Mouse (Mus musculus): ENCODE data around the gene Vmn1r54. TPM values are rescaled to one million over a fixed set of nuclear protein-coding genes. Genes with fewer than 3 reads are reported as not detected.

The Vmn1r54 gene
- polyA plus RNA-seq, 1 experiment from 2014 or later = not detected

DNA sequence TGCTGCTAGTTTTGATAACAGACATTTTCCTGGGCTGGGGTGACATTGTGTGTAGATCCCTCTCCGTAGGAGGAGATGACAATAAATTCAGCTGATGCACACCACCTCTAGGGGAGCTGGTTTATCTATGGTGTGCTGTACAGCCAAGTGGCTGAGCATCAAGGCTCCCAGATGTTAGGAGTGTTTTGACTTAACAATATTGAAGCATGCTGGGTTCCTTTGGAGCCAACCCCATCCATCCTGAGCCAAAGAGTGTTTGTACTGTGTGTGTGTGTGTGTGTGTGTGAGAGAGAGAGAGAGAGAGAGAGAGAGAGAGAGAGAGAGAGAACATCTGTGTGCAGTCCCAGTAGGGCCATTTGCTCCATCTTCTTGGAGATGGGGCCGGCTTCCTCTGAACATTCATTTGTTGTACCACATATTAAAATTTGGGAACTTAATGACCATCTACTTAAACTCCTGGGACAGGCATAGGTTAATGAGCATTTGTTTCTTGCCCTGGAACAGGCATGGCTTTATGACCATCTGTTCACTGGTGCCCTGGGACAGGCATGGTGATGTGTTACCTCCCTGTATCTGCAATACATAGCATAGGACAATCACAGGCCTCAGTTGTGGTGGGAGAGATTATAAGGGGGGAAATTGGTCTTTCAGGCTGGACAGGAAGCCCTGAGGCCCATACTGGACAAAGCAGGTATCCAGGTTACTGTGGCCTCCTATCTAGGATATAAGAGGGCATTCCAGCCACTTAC lies 71.6 kb downstream of the Vmn1r54 start:
- no peaks in the 10 kb centered on the region for H3K4me1 ChIP-seq
- 77% methylated on average over 2 of the region's 2 CpGs for WGBS
- no peak overlapping the region for H3K4me2 ChIP-seq (replicated peaks)
- no peak overlapping the region for H3K9ac ChIP-seq
- H3K36me3 ChIP-seq = no peaks in the 10 kb centered on the region
- no peaks in the 10 kb centered on the region for H3K27me3 ChIP-seq
- no peak overlapping the region for H3K27ac ChIP-seq
- no peak for ATAC-seq (ENCODE audit: low FRiP score, low read depth)
- no peaks in the 10 kb centered on the region; the same call in 1 of the 2 replicates for H3K9me3 ChIP-seq
- no peak overlapping the region for H3K4me3 ChIP-seq

DNA sequence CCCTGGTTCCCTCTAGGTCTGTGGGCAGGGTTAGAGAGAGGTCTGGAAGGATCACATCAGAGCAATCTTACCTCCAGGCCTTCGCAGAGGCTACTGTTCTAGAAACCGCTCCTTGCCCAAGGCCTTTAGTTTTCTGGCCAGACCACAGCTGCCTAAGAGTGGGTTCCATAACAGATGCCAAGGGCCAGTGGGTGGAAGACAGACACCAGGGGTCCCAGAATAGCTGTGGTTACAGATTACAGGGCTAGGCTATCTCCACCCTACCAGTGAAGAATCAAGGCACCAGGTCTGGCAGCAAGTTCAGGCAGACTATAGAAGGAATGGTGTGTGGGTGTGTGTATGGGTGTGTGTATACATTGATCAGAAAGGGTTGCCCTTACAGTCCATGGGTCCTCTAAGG lies 72.9 kb downstream of the Vmn1r54 start:
- Histone ChIP-seq H3K9me3 (no peaks in the 10 kb centered on the region), H3K9ac (no peak overlapping the region), H3K27me3 (peaks cover 3% of the 10 kb centered on the region; the same call in 1 of the 2 replicates), H3K36me3 (no peaks in the 10 kb centered on the region), H3K4me2 (replicated peaks) (no peak overlapping the region), H3K4me1 (no peaks in the 10 kb centered on the region), H3K4me3 (no peak overlapping the region), H3K27ac (no peak overlapping the region)
- no peak for ATAC-seq (ENCODE audit: low FRiP score, low read depth)
- 91% methylated on average over 2 of the region's 2 CpGs for WGBS

DNA sequence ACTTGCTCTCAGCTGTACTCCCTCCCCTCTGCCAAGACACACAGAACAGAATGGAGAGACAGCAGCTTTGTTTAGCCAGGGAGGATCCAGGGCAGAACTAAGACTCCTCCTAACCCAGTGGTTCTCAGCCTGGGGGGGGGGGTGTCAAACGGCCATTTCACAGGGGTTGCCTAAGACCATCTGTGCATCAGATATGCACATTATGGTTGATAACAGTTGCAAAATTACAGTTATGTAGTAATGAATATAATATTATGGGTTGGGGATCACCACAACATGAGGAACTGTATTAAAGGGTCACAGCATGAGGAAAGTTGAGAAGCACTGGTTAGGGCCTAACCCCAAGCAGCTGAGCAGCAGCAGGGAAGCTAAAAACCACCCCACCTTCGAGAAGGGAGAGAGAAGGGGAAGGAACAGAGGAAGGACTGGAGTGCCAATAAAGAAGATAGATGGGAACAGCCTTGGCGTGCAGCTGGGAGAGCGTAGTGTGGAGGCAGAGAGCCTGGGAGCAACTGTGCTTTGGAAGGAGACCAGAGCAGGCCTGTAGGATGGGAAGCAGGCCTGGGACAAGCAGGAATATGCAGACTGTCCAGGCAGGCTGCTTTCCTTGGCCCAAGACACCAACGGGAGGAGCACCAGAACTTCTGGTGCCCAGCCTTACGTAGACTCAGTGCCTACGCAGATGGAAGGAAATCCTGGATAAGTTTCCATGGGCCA lies 73.5 kb downstream of the Vmn1r54 start:
- Histone ChIP-seq H3K27ac (no peak overlapping the region), H3K4me1 (no peaks in the 10 kb centered on the region), H3K9ac (no peak overlapping the region), H3K4me3 (no peak overlapping the region), H3K27me3 (peaks cover 8% of the 10 kb centered on the region; the same call in 1 of the 2 replicates), H3K9me3 (no peaks in the 10 kb centered on the region), H3K4me2 (replicated peaks) (no peak overlapping the region), H3K36me3 (no peaks in the 10 kb centered on the region)
- ATAC-seq (ENCODE audit: low FRiP score, low read depth) = no peak
- WGBS = 75% methylated on average over 7 of the region's 7 CpGs

DNA sequence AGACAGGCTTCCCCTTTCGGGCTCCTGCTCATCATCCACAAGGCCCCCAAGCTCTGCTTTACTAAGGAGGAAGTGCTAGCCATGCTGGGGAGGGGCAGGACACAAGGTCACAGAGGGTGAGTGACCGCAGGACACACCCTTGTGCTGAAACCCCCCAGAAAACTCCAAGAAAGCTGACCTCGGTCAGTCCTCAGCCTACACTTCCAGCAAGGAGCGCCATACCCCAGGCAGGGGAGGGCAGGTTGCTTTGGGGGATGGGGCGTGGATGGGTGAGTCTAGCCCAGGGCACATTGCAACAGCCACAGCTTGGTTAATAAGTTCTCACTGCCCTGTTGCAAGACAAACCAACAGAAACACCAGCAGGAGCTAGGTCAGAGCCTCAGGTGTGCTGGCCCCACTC lies 74.3 kb downstream of the Vmn1r54 start:
- H3K4me1 ChIP-seq = peaks cover 5% of the 10 kb centered on the region
- no peak for ATAC-seq (ENCODE audit: low FRiP score, low read depth)
- H3K9me3 ChIP-seq = no peaks in the 10 kb centered on the region
- H3K4me2 ChIP-seq (replicated peaks) = no peak overlapping the region
- no peak overlapping the region for H3K9ac ChIP-seq
- H3K27ac ChIP-seq = no peak overlapping the region
- no peak overlapping the region for H3K4me3 ChIP-seq
- no peaks in the 10 kb centered on the region for H3K36me3 ChIP-seq
- WGBS = 78% methylated on average over 5 of the region's 5 CpGs
- H3K27me3 ChIP-seq = peaks cover 15% of the 10 kb centered on the region

Other genes with a start within 250 kb of the Vmn1r54 start
- not detected in 2 replicates for gene Vmn1r47, start 230.2 kb upstream of the Vmn1r54 start, polyA plus RNA-seq (2015; fragmentation: Nextera tagmentation; extraction: Ambion mirVana)
- not detected in 2 replicates for gene Vmn1r48, start 209.5 kb upstream of the Vmn1r54 start, polyA plus RNA-seq (2015; fragmentation: Nextera tagmentation; extraction: Ambion mirVana)
- not detected in 2 replicates for gene Vmn1r49, start 167.8 kb upstream of the Vmn1r54 start, polyA plus RNA-seq (2015; fragmentation: Nextera tagmentation; extraction: Ambion mirVana)
- not detected in 2 replicates for gene Vmn1r50, start 144.9 kb upstream of the Vmn1r54 start, polyA plus RNA-seq (2015; fragmentation: Nextera tagmentation; extraction: Ambion mirVana)
- gene Vmn1r51, start 123.7 kb upstream of the Vmn1r54 start, polyA plus RNA-seq (2015; fragmentation: Nextera tagmentation; extraction: Ambion mirVana) = not detected in 2 replicates
- not detected in 2 replicates for gene Vmn1r52, start 71.5 kb upstream of the Vmn1r54 start, polyA plus RNA-seq (2015; fragmentation: Nextera tagmentation; extraction: Ambion mirVana)
- not detected in 2 replicates for gene V1ra8, start 43.5 kb upstream of the Vmn1r54 start, polyA plus RNA-seq (2015; fragmentation: Nextera tagmentation; extraction: Ambion mirVana)
- gene Vmn1r53, start 21.9 kb upstream of the Vmn1r54 start, polyA plus RNA-seq (2015; fragmentation: Nextera tagmentation; extraction: Ambion mirVana) = not detected in 2 replicates
- not detected in 2 replicates for gene BC048671, start 54.9 kb downstream of the Vmn1r54 start, polyA plus RNA-seq (2015; fragmentation: Nextera tagmentation; extraction: Ambion mirVana)
- 0.15 and 0.33 TPM in 2 replicates for gene Chst13, start 78.9 kb downstream of the Vmn1r54 start, polyA plus RNA-seq (2015; fragmentation: Nextera tagmentation; extraction: Ambion mirVana)
- 0.04 and 0.05 TPM in 2 replicates for gene Uroc1, start 87.0 kb downstream of the Vmn1r54 start, polyA plus RNA-seq (2015; fragmentation: Nextera tagmentation; extraction: Ambion mirVana)
- gene Zxdc, start 123.2 kb downstream of the Vmn1r54 start, polyA plus RNA-seq (2015; fragmentation: Nextera tagmentation; extraction: Ambion mirVana) = 6.5 and 6.9 TPM in 2 replicates
- gene Cfap100, start 182.5 kb downstream of the Vmn1r54 start, polyA plus RNA-seq (2015; fragmentation: Nextera tagmentation; extraction: Ambion mirVana) = 0.37 and 0.59 TPM in 2 replicates
- 5.0 and 5.1 TPM in 2 replicates for gene Klf15, start 216.3 kb downstream of the Vmn1r54 start, polyA plus RNA-seq (2015; fragmentation: Nextera tagmentation; extraction: Ambion mirVana)
- 2.0 and 2.4 TPM in 2 replicates for gene Aldh1l1, start 240.1 kb downstream of the Vmn1r54 start, polyA plus RNA-seq (2015; fragmentation: Nextera tagmentation; extraction: Ambion mirVana)